Mouse (Mus musculus) layer of hippocampus, adult 2 months (tissue): ENCODE measurements around the gene Sult6b1. TPM values are rescaled to one million over a fixed set of nuclear protein-coding genes. Genes with fewer than 3 reads are reported as not detected.

ENCODE experiments used
- DNase-seq, 2 experiments: peaks; one replicate each; pipeline ENCODE4 v3.0.0; 2022; ENCODE audit warnings: low spot score in 2 of 2
- H3K27ac ChIP-seq: fragments of 200-600 bp; 2 replicates; pipeline ENCODE4 v1.8.1; 2022
- H3K4me3 ChIP-seq: fragments of 200-600 bp; 2 replicates; pipeline ENCODE4 v1.8.1; 2022; ENCODE audit warnings: mild to moderate bottlenecking
- CTCF ChIP-seq: fragments of 200-600 bp; conservative IDR thresholded peaks from 2 replicates; pipeline ENCODE4 v1.8.1; 2022; ENCODE audit warnings: antibody characterized with exemption, mild to moderate bottlenecking, moderate library complexity
- total RNA-seq, 2 experiments: library from RNA; stranded (reverse); gene quantifications; 2 replicates each; pipeline ENCODE4 v1.2.3; 2021

Sult6b1 gene
- total RNA-seq, 2 experiments from 2014 or later: not detected

GRCm38 (mm10) chr17:78856243-78856642 is 50.5 kb downstream of the Sult6b1 start:
- no peak for DNase-seq
- Histone ChIP-seq H3K27ac (no peak overlapping the region), H3K4me3 (no peak overlapping the region)
- no peak for TF ChIP-seq CTCF

- H3K4me3 ChIP-seq: no peak overlapping the region
- no peak for DNase-seq
- H3K27ac ChIP-seq: no peak overlapping the region
- TF ChIP-seq CTCF: no peak
These were observed 64.4 kb downstream of the Sult6b1 start for GRCm38 (mm10) chr17:78842271-78842928.

GRCm38 (mm10) chr17:78836056-78836455 is 70.7 kb downstream of the Sult6b1 start:
- Histone ChIP-seq H3K27ac (peak overlapping the region; percentile 89), H3K4me3 (peak overlapping the region; percentile 83)
- peak; percentile 61 for TF ChIP-seq CTCF
- DNase-seq: no peak

GRCm38 (mm10) chr17:78834856-78835835 is 71.6 kb downstream of the Sult6b1 start, which contains the start of the genes Heatr5b and Gpatch11:
Heatr5b (minus strand) TSS chr17:78835364.
Gpatch11 (plus strand) TSS chr17:78835567.
- no peak for TF ChIP-seq CTCF
- DNase-seq: peak; percentile 97 to 99
- Histone ChIP-seq H3K4me3 (peak within 1 kb of the TSS; percentile 83), H3K27ac (peak within 1 kb of the TSS; percentile 89)

Other genes with a start within 250 kb of the Sult6b1 start
- gene Strn, start 169.8 kb downstream of the Sult6b1 start, total RNA-seq: 10 to 100 TPM; 57.6 to 59.9 TPM
- gene Heatr5b, start 71.6 kb downstream of the Sult6b1 start, total RNA-seq: 10 to 100 TPM; 49.6 to 55.1 TPM
- 10 to 100 TPM; 32.4 to 37.9 TPM for gene Gpatch11, start 71.4 kb downstream of the Sult6b1 start, total RNA-seq
- 1 to 10 TPM; 5.4 to 6.2 TPM for gene Eif2ak2, start 24.4 kb downstream of the Sult6b1 start, total RNA-seq
- gene Cebpzos, start 9.5 kb upstream of the Sult6b1 start, total RNA-seq: 10 to 100 TPM; 27.2 to 33.5 TPM
- 10 to 100 TPM; 36.2 to 36.9 TPM for gene Cebpz, start 30.1 kb upstream of the Sult6b1 start, total RNA-seq
- gene Ndufaf7, start 30.1 kb upstream of the Sult6b1 start, total RNA-seq: 10 to 100 TPM; 53.9 to 55.4 TPM
- 10 to 100 TPM; 12.5 to 14.3 TPM for gene Prkd3, start 113.8 kb upstream of the Sult6b1 start, total RNA-seq
- 10 to 100 TPM; 12.2 to 12.8 TPM for gene Qpct, start 144.9 kb upstream of the Sult6b1 start, total RNA-seq